Mouse (Mus musculus) CH12.LX (cell line): Measurements from ENCODE around the gene Dab2. TPM values are rescaled to one million over a fixed set of nuclear protein-coding genes. Genes with fewer than 3 reads are reported as not detected.

ENCODE experiments used
- DNase-seq: peaks from one replicate; pipeline ENCODE4 v3.0.0-alpha.2; 2013; ENCODE audit errors: extremely low read depth
- H3K27ac ChIP-seq: 2 replicates; pipeline ENCODE4 v1.5.1; 2012; ENCODE audit warnings: low read depth, mild to moderate bottlenecking, control low read depth, moderate library complexity; ENCODE audit not compliant: insufficient read depth
- H3K27me3 ChIP-seq: replicated peaks from 2 replicates; pipeline ENCODE3; 2012; ENCODE audit warnings: inconsistent platforms
- H3K36me3 ChIP-seq, 2 experiments: replicated peaks in 1 of 2; 2 replicates each; pipeline versions ENCODE3 to v1.6.1; 2012; ENCODE audit warnings: inconsistent platforms in 1 of 2, low read length in 1 of 2, mild to moderate bottlenecking in 1 of 2, mixed read lengths in 1 of 2, moderate library complexity in 1 of 2; ENCODE audit not compliant: control insufficient read depth in 1 of 2, insufficient read depth in 1 of 2
- H3K4me1 ChIP-seq, 2 experiments: 2 replicates each; pipeline ENCODE4 v1.6.1; 2012; ENCODE audit warnings: inconsistent platforms in 1 of 2, moderate library complexity in 1 of 2; ENCODE audit not compliant: insufficient read depth in 2 of 2, control insufficient read depth in 1 of 2
- H3K4me2 ChIP-seq: 2 replicates; pipeline ENCODE4 v1.6.1; 2012; ENCODE audit warnings: low read depth, mild to moderate bottlenecking, control low read depth; ENCODE audit not compliant: poor library complexity, insufficient read depth, severe bottlenecking
- H3K4me3 ChIP-seq, 3 experiments: fragments of 150-350 bp in 1 of 3; sonication (generic) in 1 of 3; replicated peaks in 1 of 3; 2 replicates each; pipeline versions ENCODE3 to v1.5.1; 2011 to 2012; ENCODE audit warnings: low read depth in 2 of 3, low read length in 2 of 3, mild to moderate bottlenecking in 2 of 3, moderate library complexity in 2 of 3, control low read depth in 1 of 3, improper control_type of control experiment in 1 of 3, inconsistent platforms in 1 of 3, mixed read lengths in 1 of 3; ENCODE audit not compliant: poor library complexity in 1 of 3
- H3K79me2 ChIP-seq: replicated peaks from 2 replicates; pipeline ENCODE4 v1.6.1; 2012; ENCODE audit warnings: mild to moderate bottlenecking, moderate library complexity; ENCODE audit not compliant: control insufficient read depth, poor library complexity, insufficient read depth, severe bottlenecking; ENCODE audit errors: extremely low read depth
- H3K9ac ChIP-seq: 2 replicates; pipeline ENCODE4 v1.6.1; 2012; ENCODE audit warnings: low read depth, mild to moderate bottlenecking, control low read depth, moderate library complexity; ENCODE audit not compliant: insufficient read depth
- H3K9me3 ChIP-seq: replicated peaks from 2 replicates; pipeline ENCODE3; 2012; ENCODE audit warnings: low read length, inconsistent platforms, mixed read lengths
- BHLHE40 ChIP-seq: IDR thresholded peaks from 2 replicates; pipeline ENCODE4 v1.6.1; 2011; ENCODE audit warnings: mild to moderate bottlenecking, low read depth, low read length, improper control_type of control experiment
- CHD1 ChIP-seq: IDR thresholded peaks from 2 replicates; pipeline ENCODE4 v1.6.1; 2012; ENCODE audit warnings: low read depth, low read length, improper control_type of control experiment, inconsistent platforms
- CHD2 ChIP-seq: IDR thresholded peaks from 2 replicates; pipeline ENCODE4 v1.6.1; 2011; ENCODE audit warnings: low read length, improper control_type of control experiment
- CTCF ChIP-seq, 2 experiments: IDR thresholded peaks in 1 of 2; conservative IDR thresholded peaks in 1 of 2; 2 replicates each; pipeline ENCODE4 v1.5.1; 2011 to 2012; ENCODE audit warnings: low read depth in 2 of 2, low read length in 2 of 2, improper control_type of control experiment in 1 of 2, inconsistent platforms in 1 of 2, mild to moderate bottlenecking in 1 of 2, moderate library complexity in 1 of 2
- E2F4 ChIP-seq: IDR thresholded peaks from 2 replicates; pipeline ENCODE4 v1.6.1; 2011; ENCODE audit warnings: low read depth, low read length, improper control_type of control experiment; ENCODE audit not compliant: insufficient replicate concordance
- EP300 ChIP-seq: IDR thresholded peaks from 2 replicates; pipeline ENCODE4 v1.6.1; 2011; ENCODE audit warnings: low read length, improper control_type of control experiment
- ETS1 ChIP-seq: conservative IDR thresholded peaks from 2 replicates; pipeline ENCODE4 v1.6.1; 2012; ENCODE audit warnings: low read depth, mild to moderate bottlenecking, inconsistent platforms, low read length, improper control_type of control experiment, moderate library complexity
- GABPA ChIP-seq: IDR thresholded peaks from 2 replicates; pipeline ENCODE4 v1.6.1; 2012; ENCODE audit warnings: low read depth, low read length, improper control_type of control experiment, inconsistent platforms; ENCODE audit not compliant: insufficient replicate concordance
- HCFC1 ChIP-seq: IDR thresholded peaks from 2 replicates; pipeline ENCODE4 v1.6.1; 2012; ENCODE audit warnings: low read depth, mild to moderate bottlenecking, inconsistent platforms, low read length, improper control_type of control experiment
- IRF4 ChIP-seq: IDR thresholded peaks from 2 replicates; pipeline ENCODE4 v1.6.1; 2014; ENCODE audit warnings: low read depth, mild to moderate bottlenecking, inconsistent platforms, low read length, improper control_type of control experiment
- JUND ChIP-seq: conservative IDR thresholded peaks from 2 replicates; pipeline ENCODE4 v1.6.1; 2011; ENCODE audit warnings: low read depth, low read length, improper control_type of control experiment
- KAT2A ChIP-seq: IDR thresholded peaks from 2 replicates; pipeline ENCODE4 v1.6.1; 2012; ENCODE audit warnings: low read length, improper control_type of control experiment, inconsistent platforms; ENCODE audit not compliant: insufficient replicate concordance
- MAFK ChIP-seq: IDR thresholded peaks from 2 replicates; pipeline ENCODE4 v1.6.1; 2011; ENCODE audit warnings: low read length, improper control_type of control experiment; ENCODE audit not compliant: insufficient replicate concordance
- MAZ ChIP-seq: IDR thresholded peaks from 2 replicates; pipeline ENCODE4 v1.6.1; 2012; ENCODE audit warnings: low read depth, mild to moderate bottlenecking, inconsistent platforms, low read length, improper control_type of control experiment, moderate library complexity
- MEF2A ChIP-seq: IDR thresholded peaks from 2 replicates; pipeline ENCODE4 v1.6.1; 2014; ENCODE audit warnings: low read depth, mild to moderate bottlenecking, inconsistent platforms, low read length, improper control_type of control experiment, borderline replicate concordance
- MXI1 ChIP-seq: IDR thresholded peaks from 2 replicates; pipeline ENCODE4 v1.6.1; 2011; ENCODE audit warnings: mild to moderate bottlenecking, low read depth, low read length, improper control_type of control experiment
- MYC ChIP-seq: IDR thresholded peaks from 2 replicates; pipeline ENCODE4 v1.6.1; 2011; ENCODE audit warnings: low read depth, mild to moderate bottlenecking, improper control_type of control experiment, low read length
- NELFE ChIP-seq: IDR thresholded peaks from 2 replicates; pipeline ENCODE4 v1.6.1; 2011; ENCODE audit warnings: low read depth, low read length, improper control_type of control experiment
- NRF1 ChIP-seq: IDR thresholded peaks from 2 replicates; pipeline ENCODE4 v1.6.1; 2014; ENCODE audit warnings: low read depth, mild to moderate bottlenecking, inconsistent platforms, low read length, improper control_type of control experiment, moderate library complexity
- POLR2AphosphoS2 ChIP-seq: IDR thresholded peaks from 2 replicates; pipeline ENCODE4 v1.6.1; 2011; ENCODE audit warnings: low read depth, low read length, improper control_type of control experiment
- RAD21 ChIP-seq: IDR thresholded peaks from 2 replicates; pipeline ENCODE4 v1.6.1; 2011; ENCODE audit warnings: low read depth, mild to moderate bottlenecking, low read length, improper control_type of control experiment, moderate library complexity
- RCOR1 ChIP-seq: conservative IDR thresholded peaks from 2 replicates; pipeline ENCODE4 v1.6.1; 2012; ENCODE audit warnings: low read depth, mild to moderate bottlenecking, inconsistent platforms, low read length, improper control_type of control experiment
- SIN3A ChIP-seq: IDR thresholded peaks from 2 replicates; pipeline ENCODE4 v1.6.1; 2012; ENCODE audit warnings: low read length, improper control_type of control experiment, inconsistent platforms
- SMC3 ChIP-seq: IDR thresholded peaks from 2 replicates; pipeline ENCODE4 v1.6.1; 2011; ENCODE audit warnings: low read depth, low read length, improper control_type of control experiment
- TBP ChIP-seq: conservative IDR thresholded peaks from 2 replicates; pipeline ENCODE4 v1.6.1; 2011; ENCODE audit warnings: low read depth, low read length, improper control_type of control experiment
- TCF12 ChIP-seq: IDR thresholded peaks from 2 replicates; pipeline ENCODE4 v1.6.1; 2014; ENCODE audit warnings: low read depth, mild to moderate bottlenecking, inconsistent platforms, low read length, improper control_type of control experiment
- UBTF ChIP-seq: IDR thresholded peaks from 2 replicates; pipeline ENCODE4 v1.6.1; 2012; ENCODE audit warnings: low read depth, mild to moderate bottlenecking, inconsistent platforms, low read length, improper control_type of control experiment, moderate library complexity
- USF1 ChIP-seq: IDR thresholded peaks from 2 replicates; pipeline ENCODE4 v1.6.1; 2014; ENCODE audit warnings: low read depth, mild to moderate bottlenecking, inconsistent platforms, low read length, improper control_type of control experiment
- USF2 ChIP-seq: conservative IDR thresholded peaks from 2 replicates; pipeline ENCODE4 v1.6.1; 2011; ENCODE audit warnings: low read depth, low read length, improper control_type of control experiment
- ZKSCAN1 ChIP-seq: IDR thresholded peaks from 2 replicates; pipeline ENCODE4 v1.6.1; 2012; ENCODE audit warnings: low read depth, inconsistent platforms, low read length, improper control_type of control experiment, borderline replicate concordance
- ZMIZ1 ChIP-seq: IDR thresholded peaks from 2 replicates; pipeline ENCODE4 v1.6.1; 2012; ENCODE audit warnings: low read depth, mild to moderate bottlenecking, inconsistent platforms, low read length, improper control_type of control experiment
- ZNF384 ChIP-seq: IDR thresholded peaks from 2 replicates; pipeline ENCODE4 v1.6.1; 2012; ENCODE audit warnings: low read depth, low read length, improper control_type of control experiment, inconsistent platforms
- dilution Hi-C: fragments of 300-500 bp; cut with MboI; formaldehyde crosslinking; loops from 2 replicates; pipeline ENCODE4 v1.14.3; 2020; ENCODE audit warnings: low sequenced_read_pairs; ENCODE audit not compliant: extremely low pct_unique_long_range_greater_than_20kb, extremely low pct_ligation_motif_present
- in situ Hi-C: fragments of 300-500 bp; cut with MboI; formaldehyde crosslinking; loops from 3 replicates; pipeline ENCODE4 v1.14.3; 2019; ENCODE audit warnings: low sequenced_read_pairs, low pct_ligation_motif_present, low pct_unique_long_range_greater_than_20kb, mixed read lengths
- polyA plus RNA-seq: library from polyadenylated mRNA; unstranded; fragments of >175 nt; gene quantifications from 2 replicates; pipeline ENCODE4 v1.2.1, GENCODE M21; 2012; ENCODE audit warnings: low read depth; ENCODE audit not compliant: insufficient read length
- total RNA-seq, 2 experiments: library from RNA; depleted of rRNA; stranded (reverse); fragments of 300-350 nt in 1 of 2; fragments of >200 nt in 1 of 2; gene quantifications; 2 replicates each; pipeline ENCODE4 v1.2.3; 2012 to 2014

Dab2 gene
- total and polyA plus RNA-seq, 3 experiments: 0.17 TPM; not detected in 1

DNA sequence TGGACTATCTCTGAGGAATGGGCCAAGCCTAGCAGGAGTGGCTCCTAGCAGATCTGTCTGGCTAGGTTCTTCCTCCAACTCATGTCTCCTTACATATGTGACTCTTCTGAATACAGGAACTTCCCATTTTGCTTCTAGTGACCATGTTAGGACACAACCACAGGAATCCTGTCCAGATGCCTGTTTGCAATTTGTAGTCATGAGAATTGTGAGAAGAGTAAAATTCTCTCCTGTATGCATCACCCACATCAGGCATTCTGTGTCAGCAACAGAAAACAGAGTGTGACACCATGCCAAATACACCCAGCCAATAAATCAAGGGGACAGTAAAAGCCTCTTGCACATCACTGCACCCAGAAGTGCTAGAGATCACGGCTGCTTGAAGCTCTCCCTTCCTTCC, 146.6 kb downstream of the Dab2 start:
- Histone ChIP-seq H3K4me2 (no peak overlapping the region), H3K9me3 (no peaks in the 10 kb centered on the region), H3K27ac (no peak overlapping the region), H3K9ac (no peak overlapping the region), H3K36me3 (no peaks in the 10 kb centered on the region), H3K27me3 (no peaks in the 10 kb centered on the region), H3K4me3 (no peak overlapping the region), H3K4me1 (no peaks in the 10 kb centered on the region), H3K79me2 (no peaks in the 10 kb centered on the region)
- in situ Hi-C loops: loop anchor here (25.0 kb wide), 1 partner anchor 209 kb away; no protein-coding TSS in a partner anchor
- dilution Hi-C loops: no loop called here
- DNase-seq: no peak
- no peak for TF ChIP-seq RAD21
- no peak for TF ChIP-seq SMC3
- TF ChIP-seq JUND: no peak
- no peak for TF ChIP-seq KAT2A
- no peak for TF ChIP-seq ZNF384
- TF ChIP-seq GABPA: no peak
- TF ChIP-seq TCF12: no peak
- TF ChIP-seq HCFC1: no peak
- TF ChIP-seq SIN3A: no peak
- TF ChIP-seq MAFK: no peak
- no peak for TF ChIP-seq BHLHE40
- no peak for TF ChIP-seq USF1
- no peak for TF ChIP-seq NELFE
- no peak for TF ChIP-seq UBTF
- no peak for TF ChIP-seq CHD2
- no peak for TF ChIP-seq ZKSCAN1
- TF ChIP-seq CHD1: no peak
- TF ChIP-seq RCOR1: no peak
- no peak for TF ChIP-seq IRF4
- TF ChIP-seq MEF2A: no peak

DNA sequence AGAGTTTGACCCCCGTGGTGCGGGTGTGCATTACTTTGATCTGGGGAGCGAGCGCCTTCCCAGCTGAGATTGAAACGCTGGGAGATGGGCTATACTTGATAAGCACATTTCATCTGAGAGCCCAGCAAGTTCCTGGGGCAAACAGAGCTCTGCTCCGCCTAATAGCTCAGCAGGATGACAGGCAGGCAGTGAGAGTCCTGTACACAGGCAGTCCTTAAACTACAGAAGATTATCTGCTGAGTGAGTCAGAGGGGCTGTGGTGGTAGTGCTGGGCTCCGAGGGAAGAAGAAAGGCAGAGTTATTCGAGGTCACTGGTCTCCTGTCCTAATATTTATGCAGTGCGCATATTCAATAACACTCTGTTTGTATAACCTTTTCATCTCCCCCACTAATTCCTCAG, 149.3 kb downstream of the Dab2 start:
- dilution Hi-C loops (no loop called here), in situ Hi-C loops (loop anchor here (25.0 kb wide), 1 partner anchor 212 kb away; no protein-coding TSS in a partner anchor)
- Histone ChIP-seq H3K27me3 (no peaks in the 10 kb centered on the region), H3K4me2 (no peak overlapping the region), H3K9me3 (no peaks in the 10 kb centered on the region), H3K4me3 (no peak overlapping the region), H3K79me2 (no peaks in the 10 kb centered on the region), H3K36me3 (no peaks in the 10 kb centered on the region), H3K9ac (no peak overlapping the region), H3K27ac (no peak overlapping the region), H3K4me1 (no peaks in the 10 kb centered on the region)
- no peak for DNase-seq
- no peak for TF ChIP-seq GABPA
- no peak for TF ChIP-seq NRF1
- no peak for TF ChIP-seq E2F4
- TF ChIP-seq EP300: no peak
- no peak for TF ChIP-seq POLR2AphosphoS2
- no peak for TF ChIP-seq KAT2A
- TF ChIP-seq HCFC1: no peak
- TF ChIP-seq ZNF384: no peak
- TF ChIP-seq RCOR1: no peak
- no peak for TF ChIP-seq ETS1
- TF ChIP-seq CTCF (conservative IDR thresholded peaks at IDR 0.05 in 1 of 2, IDR thresholded peaks at IDR 0.05 in 1 of 2; ENCODE audit: low read depth in 2 of 2, low read length in 2 of 2): no peak
- no peak for TF ChIP-seq CHD2
- no peak for TF ChIP-seq MAZ
- TF ChIP-seq USF2: no peak
- no peak for TF ChIP-seq TBP
- no peak for TF ChIP-seq JUND
- TF ChIP-seq MYC: no peak
- TF ChIP-seq MXI1: no peak
- TF ChIP-seq ZMIZ1: no peak
- TF ChIP-seq ZKSCAN1: no peak
